Mouse (Mus musculus) cerebellum, adult 2 months (tissue): ENCODE data around the gene Mrtfa.

Experiments used
- CTCF ChIP-seq: fragments of 200-500 bp; IDR thresholded peaks from 2 replicates; pipeline ENCODE4 v1.5.1; 2011; ENCODE audit warnings: low read depth, mild to moderate bottlenecking, control low read depth, low read length, moderate library complexity, borderline replicate concordance; ENCODE audit not compliant: insufficient read depth
- POLR2A ChIP-seq: fragments of 200-500 bp; IDR thresholded peaks from 2 replicates; pipeline ENCODE4 v1.6.1; 2011; ENCODE audit warnings: low read length, control low read depth, borderline replicate concordance; ENCODE audit not compliant: insufficient read depth

- TF ChIP-seq POLR2A (no peak), CTCF (no peak)
Measured at GRCm38 (mm10) chr15:81227275-81227674, 36.7 kb upstream of the Mrtfa start.
